Mouse (Mus musculus): ENCODE measurements around the gene Cxcl2. TPM values are rescaled to one million over a fixed set of nuclear protein-coding genes. Genes with fewer than 3 reads are reported as not detected.

The Cxcl2 gene
- polyA plus RNA-seq, 1 experiment from 2014 or later, result not detected

DNA sequence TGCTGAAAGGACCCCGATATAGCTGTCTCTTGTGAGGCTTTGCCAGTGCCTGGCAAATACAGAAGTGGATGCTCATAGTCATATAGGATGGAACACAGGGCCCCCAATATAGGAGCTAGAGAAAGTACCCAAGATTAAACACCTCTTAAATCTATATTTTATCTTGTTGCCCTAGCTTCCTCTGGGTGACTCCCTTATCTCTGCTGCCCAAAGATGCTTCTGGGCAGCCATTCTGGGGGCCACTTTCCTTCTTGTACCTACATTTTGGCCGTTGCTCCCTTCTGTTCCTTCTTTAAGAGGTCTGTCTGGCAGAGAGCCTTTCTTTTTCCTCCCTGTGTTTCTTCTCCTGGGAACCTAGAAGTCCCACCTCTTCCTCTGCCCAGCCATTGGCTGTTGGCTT, 41.8 kb downstream of the Cxcl2 start:
- WGBS, result 90% methylated on average over 2 of the region's 2 CpGs
- ATAC-seq (ENCODE audit: insufficient number of reproducible peaks, insufficient read depth, low FRiP score, low TSS enrichment), result no peak
- no peaks in the 10 kb centered on the region for H3K9me3 ChIP-seq

DNA sequence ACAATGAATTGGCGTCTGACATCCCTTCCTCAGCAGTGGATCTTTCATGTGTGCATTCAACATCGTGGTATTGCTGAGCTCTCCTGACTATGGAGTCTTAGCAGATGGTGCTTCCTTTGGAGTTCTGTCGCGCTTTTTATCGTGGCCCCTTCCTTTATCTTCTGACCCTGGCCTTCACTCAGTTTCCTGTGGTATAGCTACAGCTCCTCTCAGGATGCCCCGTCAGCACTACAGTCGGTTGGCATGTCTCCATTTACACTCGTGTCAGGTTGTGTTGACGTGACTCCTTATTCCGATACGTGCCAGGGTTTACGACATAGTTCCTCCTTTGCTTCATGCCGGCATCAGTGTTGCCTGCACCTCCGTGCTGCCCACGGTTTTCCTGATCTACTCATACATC, 45.8 kb downstream of the Cxcl2 start:
- ATAC-seq (ENCODE audit: insufficient number of reproducible peaks, insufficient read depth, low FRiP score, low TSS enrichment), result no peak
- Histone ChIP-seq H3K4me1 (no peaks in the 10 kb centered on the region), H3K27me3 (no peaks in the 10 kb centered on the region), H3K9ac (no peak overlapping the region), H3K4me2 (replicated peaks) (no peak overlapping the region), H3K9me3 (no peaks in the 10 kb centered on the region), H3K36me3 (0 out of 2 replicates have a peak, but pooled peaks cover 3% of the 10 kb centered on the region), H3K4me3 (no peak overlapping the region), H3K27ac (no peak overlapping the region)
- 91% methylated on average over 15 of the region's 15 CpGs for WGBS

More for the DNA sequence above, 41.8 kb downstream of the Cxcl2 start:
- Histone ChIP-seq H3K27me3 (no peaks in the 10 kb centered on the region), H3K4me1 (no peaks in the 10 kb centered on the region), H3K9ac (no peak overlapping the region), H3K4me2 (replicated peaks) (no peak overlapping the region), H3K36me3 (0 out of 2 replicates have a peak, but pooled peaks cover 3% of the 10 kb centered on the region), H3K27ac (no peak overlapping the region), H3K4me3 (no peak overlapping the region)

DNA sequence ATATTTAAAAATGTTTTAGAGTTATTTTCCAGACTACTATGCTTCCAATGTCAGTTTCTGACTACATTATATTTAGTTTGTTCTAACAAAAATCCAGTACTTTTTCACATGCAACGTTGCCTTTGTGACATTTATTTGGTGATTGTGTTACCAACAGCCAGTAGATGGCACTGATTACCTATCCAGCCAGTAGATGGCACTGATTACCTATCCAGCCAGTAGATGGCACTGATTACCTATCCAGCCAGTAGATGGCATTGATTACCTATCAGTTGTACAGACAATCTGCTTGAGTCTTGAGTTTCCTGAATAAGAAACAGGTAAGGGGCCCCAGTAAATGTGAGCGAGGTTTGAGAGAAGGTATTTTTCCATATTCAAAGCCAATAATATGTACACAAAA, 47.8 kb downstream of the Cxcl2 start:
- ATAC-seq (ENCODE audit: insufficient number of reproducible peaks, insufficient read depth, low FRiP score, low TSS enrichment), result no peak
- Histone ChIP-seq H3K9ac (no peak overlapping the region), H3K27me3 (no peaks in the 10 kb centered on the region), H3K9me3 (no peaks in the 10 kb centered on the region), H3K36me3 (0 out of 2 replicates have a peak, but pooled peaks cover 3% of the 10 kb centered on the region), H3K27ac (no peak overlapping the region), H3K4me1 (no peaks in the 10 kb centered on the region), H3K4me2 (replicated peaks) (no peak overlapping the region), H3K4me3 (no peak overlapping the region)
- 36% methylated on average over 2 of the region's 2 CpGs for WGBS

DNA sequence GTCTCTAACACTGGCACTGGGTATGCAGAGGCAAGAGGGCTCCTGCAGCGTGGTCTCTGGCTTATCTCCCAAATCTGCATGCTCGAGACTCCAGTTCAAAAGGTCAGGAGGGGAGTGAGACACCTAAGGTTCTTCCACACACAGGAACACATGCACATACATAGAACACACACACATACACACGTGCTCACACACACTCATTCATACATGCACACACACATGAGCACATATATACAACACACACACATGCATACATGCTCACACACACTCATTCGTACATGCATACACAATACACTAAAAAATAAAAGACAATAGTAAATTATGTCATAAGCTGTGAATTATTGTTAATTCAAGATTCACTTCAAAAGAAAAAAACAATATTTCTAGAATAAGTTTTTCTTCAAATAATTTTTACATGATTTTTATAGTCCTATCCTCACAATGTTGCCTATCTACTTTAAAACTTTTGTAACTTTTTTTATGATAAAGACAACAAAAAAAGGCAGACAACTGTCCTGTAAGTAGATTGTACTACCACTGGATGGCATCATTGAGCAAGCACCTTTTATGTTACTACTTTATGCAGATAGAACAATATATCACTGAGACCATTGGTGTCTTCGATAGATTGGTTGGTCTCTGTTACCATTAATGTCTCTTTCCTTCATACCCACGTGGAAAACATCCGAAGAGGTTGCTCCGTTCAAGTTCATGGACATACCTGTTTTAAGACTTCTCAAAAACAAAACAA, 49.2 kb downstream of the Cxcl2 start:
- ATAC-seq (ENCODE audit: insufficient number of reproducible peaks, insufficient read depth, low FRiP score, low TSS enrichment), result no peak
- Histone ChIP-seq H3K4me1 (no peaks in the 10 kb centered on the region), H3K9me3 (no peaks in the 10 kb centered on the region), H3K4me3 (no peak overlapping the region), H3K27me3 (no peaks in the 10 kb centered on the region), H3K4me2 (replicated peaks) (no peak overlapping the region), H3K27ac (no peak overlapping the region), H3K9ac (no peak overlapping the region), H3K36me3 (0 out of 2 replicates have a peak, but pooled peaks cover 3% of the 10 kb centered on the region)
- WGBS, result 81% methylated on average over 8 of the region's 8 CpGs

Other genes with a start within 250 kb of the Cxcl2 start
- 1.1 and 2.7 TPM in 2 replicates for gene Cxcl5, start 144.5 kb upstream of the Cxcl2 start, polyA plus RNA-seq (2016; fragmentation: Nextera tagmentation; extraction: Ambion mirVana)
- 11.2 and 12.6 TPM in 2 replicates for gene Ppbp, start 135.4 kb upstream of the Cxcl2 start, polyA plus RNA-seq (2016; fragmentation: Nextera tagmentation; extraction: Ambion mirVana)
- 56.6 and 62.9 TPM in 2 replicates for gene Pf4, start 131.4 kb upstream of the Cxcl2 start, polyA plus RNA-seq (2016; fragmentation: Nextera tagmentation; extraction: Ambion mirVana)
- 0.31 and 0.59 TPM in 2 replicates for gene Cxcl3, start 117.8 kb upstream of the Cxcl2 start, polyA plus RNA-seq (2016; fragmentation: Nextera tagmentation; extraction: Ambion mirVana)
- 0.24 TPM in 1 of 2 replicates, not detected in the other for gene Cxcl15, start 109.3 kb upstream of the Cxcl2 start, polyA plus RNA-seq (2016; fragmentation: Nextera tagmentation; extraction: Ambion mirVana)
- gene Cxcl1, start 12.6 kb upstream of the Cxcl2 start, polyA plus RNA-seq (2016; fragmentation: Nextera tagmentation; extraction: Ambion mirVana), result 0.41 and 0.50 TPM in 2 replicates
- gene Mthfd2l, start 27.2 kb downstream of the Cxcl2 start, polyA plus RNA-seq (2016; fragmentation: Nextera tagmentation; extraction: Ambion mirVana), result 74.0 and 76.6 TPM in 2 replicates
- 0.18 and 0.39 TPM in 2 replicates for gene Epgn, start 123.6 kb downstream of the Cxcl2 start, polyA plus RNA-seq (2016; fragmentation: Nextera tagmentation; extraction: Ambion mirVana)
- 0.05 TPM in 1 of 2 replicates, not detected in the other for gene Ereg, start 170.8 kb downstream of the Cxcl2 start, polyA plus RNA-seq (2016; fragmentation: Nextera tagmentation; extraction: Ambion mirVana)
- 0.27 and 0.31 TPM in 2 replicates for gene Areg, start 235.7 kb downstream of the Cxcl2 start, polyA plus RNA-seq (2016; fragmentation: Nextera tagmentation; extraction: Ambion mirVana)

Data from embryonic facial prominence, embryonic 12.5 days (tissue).